Mouse (Mus musculus) layer of hippocampus, postnatal 10 days (tissue): ENCODE measurements around the gene Itgb5. TPM values are rescaled to one million over a fixed set of nuclear protein-coding genes. Genes with fewer than 3 reads are reported as not detected.

ENCODE experiments used
- DNase-seq, 2 experiments: peaks; one replicate each; pipeline ENCODE4 v3.0.0; 2021; ENCODE audit warnings: low spot score in 2 of 2
- total RNA-seq, 2 experiments: library from RNA; stranded (reverse); gene quantifications; 2 replicates each; pipeline ENCODE4 v1.2.3; 2021

Gene Itgb5
- total RNA-seq, 2 experiments from 2014 or later = 33.7 to 37.6 TPM

GRCm38 (mm10) chr16:33871865-33872443 lies 42.5 kb downstream of the Itgb5 start:
- no peak for DNase-seq

- DNase-seq = no peak
Measured at GRCm38 (mm10) chr16:33873282-33873681, 43.8 kb downstream of the Itgb5 start.

GRCm38 (mm10) chr16:33878041-33878783 lies 48.7 kb downstream of the Itgb5 start:
- DNase-seq = peak; percentile 42 to 46

GRCm38 (mm10) chr16:33879031-33879430 lies 49.6 kb downstream of the Itgb5 start:
- DNase-seq = no peak

GRCm38 (mm10) chr16:33879556-33879955 lies 50.1 kb downstream of the Itgb5 start:
- DNase-seq = no peak

- DNase-seq = no peak
Measured at GRCm38 (mm10) chr16:33880765-33881164, 51.3 kb downstream of the Itgb5 start.

GRCm38 (mm10) chr16:33882540-33882939 lies 53.1 kb downstream of the Itgb5 start:
- no peak for DNase-seq

GRCm38 (mm10) chr16:33883046-33883975 lies 53.8 kb downstream of the Itgb5 start:
- DNase-seq = no peak

- DNase-seq = no peak
Measured at GRCm38 (mm10) chr16:33884201-33884600, 54.7 kb downstream of the Itgb5 start.

GRCm38 (mm10) chr16:33885021-33885471 lies 55.6 kb downstream of the Itgb5 start:
- DNase-seq = no peak

GRCm38 (mm10) chr16:33885671-33886328 lies 56.3 kb downstream of the Itgb5 start:
- DNase-seq = no peak

GRCm38 (mm10) chr16:33886665-33887064 lies 57.2 kb downstream of the Itgb5 start:
- DNase-seq = no peak

- DNase-seq = no peak
Measured at GRCm38 (mm10) chr16:33887981-33888380, 58.5 kb downstream of the Itgb5 start.

- DNase-seq = no peak
Measured at GRCm38 (mm10) chr16:33889000-33889607, 59.6 kb downstream of the Itgb5 start.

- DNase-seq = no peak
Measured at GRCm38 (mm10) chr16:33891099-33891498, 61.6 kb downstream of the Itgb5 start.

GRCm38 (mm10) chr16:33891561-33892281 lies 62.3 kb downstream of the Itgb5 start:
- peak; percentile 67 to 74 for DNase-seq

- DNase-seq = no peak
Measured at GRCm38 (mm10) chr16:33892539-33892938, 63.1 kb downstream of the Itgb5 start.

- no peak for DNase-seq
Measured at GRCm38 (mm10) chr16:33893796-33894195, 64.3 kb downstream of the Itgb5 start.

- no peak for DNase-seq
Measured at GRCm38 (mm10) chr16:33894449-33894848, 65.0 kb downstream of the Itgb5 start.

- DNase-seq = no peak
Measured at GRCm38 (mm10) chr16:33895690-33896089, 66.2 kb downstream of the Itgb5 start.
